Mouse (Mus musculus): ENCODE data around the gene 1110008L16Rik.
"Not testable (repeated sequence)": the region's sequence is repeated elsewhere in the genome, so short reads cannot be mapped to it uniquely, and the experiment has no call there.

Gene 1110008L16Rik

GRCm38 (mm10) chr12:55389132-55390081 lies 90.0 kb downstream of the 1110008L16Rik start:
- in situ Hi-C loops (cut with MboI, MseI) = loop anchor here (5.0 kb wide), 1 partner anchor 108 kb away; no protein-coding TSS in a partner anchor

- in situ Hi-C loops (cut with MboI, MseI) = no loop called here
These were observed 92.7 kb downstream of the 1110008L16Rik start for GRCm38 (mm10) chr12:55392120-55392519.

- in situ Hi-C loops (cut with MboI, MseI) = no loop called here
These were observed 93.6 kb downstream of the 1110008L16Rik start for GRCm38 (mm10) chr12:55392733-55393577.

- in situ Hi-C loops (cut with MboI, MseI) = not testable (repeated sequence)
These were observed 96.2 kb downstream of the 1110008L16Rik start for GRCm38 (mm10) chr12:55395601-55396000.

GRCm38 (mm10) chr12:55396536-55396935 lies 97.2 kb downstream of the 1110008L16Rik start:
- in situ Hi-C loops (cut with MboI, MseI) = no loop called here

GRCm38 (mm10) chr12:55397544-55398239 lies 98.3 kb downstream of the 1110008L16Rik start:
- in situ Hi-C loops (cut with MboI, MseI) = no loop called here

GRCm38 (mm10) chr12:55398240-55399127 lies 99.1 kb downstream of the 1110008L16Rik start:
- in situ Hi-C loops (cut with MboI, MseI) = no loop called here

GRCm38 (mm10) chr12:55399128-55399677 lies 99.8 kb downstream of the 1110008L16Rik start:
- in situ Hi-C loops (cut with MboI, MseI) = no loop called here

- in situ Hi-C loops (cut with MboI, MseI) = no loop called here
These were observed 108.5 kb downstream of the 1110008L16Rik start for GRCm38 (mm10) chr12:55407888-55408287.

- in situ Hi-C loops (cut with MboI, MseI) = no loop called here
These were observed 115.9 kb downstream of the 1110008L16Rik start for GRCm38 (mm10) chr12:55415255-55415654.

GRCm38 (mm10) chr12:55415762-55416161 lies 116.4 kb downstream of the 1110008L16Rik start:
- in situ Hi-C loops (cut with MboI, MseI) = no loop called here

GRCm38 (mm10) chr12:55420220-55420619 lies 120.8 kb downstream of the 1110008L16Rik start:
- in situ Hi-C loops (cut with MboI, MseI) = no loop called here

- in situ Hi-C loops (cut with MboI, MseI) = no loop called here
These were observed 122.7 kb downstream of the 1110008L16Rik start for GRCm38 (mm10) chr12:55422057-55422456.

GRCm38 (mm10) chr12:55426300-55426699 lies 126.9 kb downstream of the 1110008L16Rik start:
- in situ Hi-C loops (cut with MboI, MseI) = no loop called here

GRCm38 (mm10) chr12:55429201-55429600 lies 129.8 kb downstream of the 1110008L16Rik start:
- in situ Hi-C loops (cut with MboI, MseI) = no loop called here

- in situ Hi-C loops (cut with MboI, MseI) = no loop called here
These were observed 130.6 kb downstream of the 1110008L16Rik start for GRCm38 (mm10) chr12:55429956-55430355.
